Mouse (Mus musculus): ENCODE results near the gene Slc12a7.

Gene Slc12a7

DNA sequence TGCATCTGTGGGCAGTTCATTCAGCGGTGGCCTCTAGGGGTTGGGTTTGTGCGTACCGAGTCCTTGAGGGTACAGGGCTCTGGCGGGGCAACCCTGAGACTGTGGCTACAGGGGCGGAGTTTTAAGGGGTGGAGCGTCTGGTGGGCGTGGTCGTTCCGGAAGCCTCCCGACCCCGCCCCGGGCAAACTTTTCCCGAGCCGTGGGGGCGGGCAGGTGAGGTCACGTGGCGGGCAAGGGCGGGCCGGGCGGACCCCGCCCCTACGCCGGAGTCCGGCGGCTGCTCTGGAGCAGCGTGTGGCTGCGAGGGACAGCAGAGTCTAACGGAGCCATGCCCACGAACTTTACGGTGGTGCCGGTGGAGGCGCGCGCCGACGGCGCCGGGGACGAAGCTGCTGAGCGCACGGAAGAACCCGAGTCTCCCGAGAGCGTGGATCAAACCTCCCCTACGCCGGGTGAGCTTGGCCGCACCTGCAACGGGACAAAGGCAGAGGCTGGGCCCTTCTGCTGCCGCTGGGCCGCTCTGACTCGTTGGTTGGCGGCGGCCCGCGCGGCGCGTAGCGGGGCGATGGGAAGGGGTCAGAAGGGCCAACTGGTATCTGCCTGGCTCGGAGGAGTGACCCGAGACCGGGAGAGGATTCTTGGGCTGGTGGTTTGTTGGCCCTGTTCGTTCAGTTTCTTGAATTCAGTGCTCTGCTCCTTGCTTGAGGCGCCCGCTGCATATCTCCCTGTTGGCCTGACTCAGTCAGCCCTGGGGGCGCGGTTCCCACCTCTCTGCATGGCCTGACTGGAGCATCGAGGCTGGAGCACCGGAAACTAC lies 30.8 kb downstream of the Slc12a7 start:
- peak; percentile 91 to 95 for DNase-seq (ENCODE audit: low spot score in 2 of 2)

DNA sequence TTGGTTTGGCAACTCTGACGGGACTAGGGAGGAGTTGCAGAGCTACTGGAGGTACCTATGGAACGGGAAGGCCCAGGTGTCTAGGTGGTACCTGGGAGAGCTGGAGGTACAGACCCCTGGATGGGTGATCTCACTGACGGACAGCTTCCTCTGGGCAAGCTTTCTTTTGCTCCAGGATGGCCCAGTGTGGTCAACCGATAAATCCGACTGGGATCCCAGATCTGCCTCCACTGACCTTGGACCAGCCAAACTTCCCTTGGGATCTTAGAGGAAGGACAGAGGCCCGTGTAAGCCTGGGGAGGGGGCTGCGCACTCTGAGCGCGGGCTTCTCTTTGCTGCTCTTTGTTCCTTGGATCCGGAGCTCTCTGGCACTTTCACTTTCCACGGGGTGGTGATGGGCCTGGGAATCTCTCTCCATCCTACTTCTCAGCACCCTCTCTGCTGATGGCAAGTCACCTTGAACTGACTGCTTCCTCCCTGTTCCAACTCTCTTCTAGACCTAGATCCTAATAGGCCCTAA lies 31.4 kb downstream of the Slc12a7 start:
- no peak for DNase-seq (ENCODE audit: low spot score in 2 of 2)

DNA sequence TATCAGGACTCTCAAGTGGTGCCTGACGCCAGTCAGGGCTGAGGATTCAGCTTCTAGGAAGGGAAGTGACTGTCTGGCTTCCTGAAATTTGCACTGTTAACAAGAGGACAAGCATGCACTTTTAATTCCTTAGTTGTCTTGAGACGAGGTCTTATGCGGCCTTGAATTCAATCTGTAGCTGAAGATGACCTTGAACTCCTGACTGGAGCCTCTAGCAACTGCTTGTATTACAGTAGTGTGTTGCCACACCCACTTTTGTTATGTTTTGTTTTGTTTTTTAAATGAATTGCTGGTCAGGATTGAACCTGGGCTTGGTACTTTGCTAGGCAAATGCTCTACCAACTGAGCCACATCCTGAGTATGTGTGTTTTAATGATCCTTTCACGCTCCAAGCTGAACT lies 32.5 kb downstream of the Slc12a7 start:
- no peak for DNase-seq (ENCODE audit: low spot score in 2 of 2)

DNA sequence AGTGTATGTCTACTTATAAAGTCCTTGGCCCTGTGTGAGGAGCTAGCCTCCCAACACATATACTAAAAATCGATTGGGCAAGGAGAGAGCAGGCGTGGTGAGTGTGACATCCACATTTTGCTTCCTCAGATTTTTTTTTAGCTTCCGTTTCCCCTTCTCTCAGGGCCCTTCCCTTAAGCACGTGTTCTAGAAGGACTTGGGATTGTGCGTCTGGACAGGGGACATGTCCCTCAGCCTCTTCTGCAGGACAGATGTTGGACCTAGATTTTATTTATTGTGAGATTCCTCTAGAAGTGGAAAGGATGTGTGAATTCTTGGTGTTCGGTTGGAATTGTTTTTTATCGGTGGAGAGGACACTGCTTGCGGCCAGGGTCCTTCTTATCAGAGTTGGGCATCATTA lies 34.3 kb downstream of the Slc12a7 start:
- DNase-seq (ENCODE audit: low spot score in 2 of 2), result no peak

DNA sequence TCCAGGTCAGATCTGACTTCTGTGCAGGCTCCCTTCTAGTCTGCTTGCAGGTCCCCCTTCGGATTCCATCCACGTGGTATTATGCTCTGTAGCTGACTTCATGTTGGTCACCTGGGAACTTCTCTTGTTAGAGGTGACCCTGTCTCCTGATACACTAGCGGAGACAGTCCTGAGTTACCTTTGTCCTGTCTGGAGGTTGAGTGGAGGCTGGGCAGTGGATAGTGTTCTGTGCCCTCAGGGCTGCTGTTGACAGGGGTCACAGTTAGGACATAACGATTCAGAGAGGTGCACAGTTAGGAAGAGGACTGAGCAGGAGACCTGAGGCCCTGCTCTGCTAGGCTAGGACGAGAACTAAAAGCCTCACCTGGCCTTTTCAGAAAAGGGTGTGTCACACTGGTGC lies 34.9 kb downstream of the Slc12a7 start:
- DNase-seq (ENCODE audit: low spot score in 2 of 2), result no peak

DNA sequence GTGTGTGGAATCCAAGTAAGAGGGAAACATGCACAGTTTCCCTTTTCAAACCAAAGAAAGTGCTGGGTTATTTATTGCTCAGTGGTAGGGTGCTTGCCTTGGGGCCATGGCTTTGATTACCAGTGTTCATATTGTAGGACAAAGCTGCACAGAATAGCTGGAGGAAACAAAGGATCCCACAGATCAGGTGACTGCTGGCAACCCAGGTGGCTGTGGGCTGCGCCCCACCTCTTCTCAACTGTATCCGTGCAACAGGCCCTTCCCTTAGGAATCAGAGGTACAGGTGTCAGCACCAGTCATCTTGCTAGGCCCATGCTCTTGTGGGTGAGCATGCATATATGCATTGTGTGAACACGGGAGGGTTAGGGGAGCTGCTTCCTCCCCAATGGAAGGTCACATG lies 35.4 kb downstream of the Slc12a7 start:
- no peak for DNase-seq (ENCODE audit: low spot score in 2 of 2)

DNA sequence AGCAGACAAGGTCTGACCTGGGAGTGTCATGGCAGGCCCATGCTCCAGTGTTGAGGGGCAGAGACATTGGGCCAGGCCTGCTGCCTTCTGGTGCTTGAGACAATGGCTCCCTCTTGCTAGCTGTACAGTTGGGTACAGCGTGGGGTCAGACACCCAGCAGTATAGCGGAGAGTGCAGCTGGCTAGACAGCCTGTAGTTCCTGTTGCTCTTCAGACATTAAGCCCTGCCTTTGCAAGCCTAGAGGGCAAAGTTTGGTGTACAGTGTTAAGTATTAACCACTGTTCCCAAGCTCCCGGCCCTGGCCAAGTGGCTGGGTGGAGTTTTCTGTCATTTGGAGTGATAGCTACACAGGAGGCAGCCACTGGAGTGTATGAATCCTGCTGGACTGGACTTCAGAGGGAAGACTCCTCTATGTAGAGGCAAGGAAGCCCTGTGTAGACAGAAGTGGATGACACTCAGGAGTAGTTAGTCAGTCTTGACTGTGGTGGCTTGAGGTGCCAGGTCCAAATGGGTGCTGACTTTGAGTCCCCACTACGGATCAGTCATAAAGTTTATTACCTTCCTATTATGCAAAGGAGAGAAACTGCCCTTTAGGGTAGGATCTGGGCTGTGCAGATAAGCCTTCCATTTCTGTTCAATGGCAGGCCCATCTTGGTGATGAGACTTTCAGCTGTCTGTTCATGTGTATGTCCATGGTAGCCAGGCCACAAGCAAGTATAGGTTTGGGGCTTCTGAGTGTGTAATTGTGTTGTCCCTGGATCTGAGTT lies 37.2 kb downstream of the Slc12a7 start:
- DNase-seq (ENCODE audit: low spot score in 2 of 2), result no peak

DNA sequence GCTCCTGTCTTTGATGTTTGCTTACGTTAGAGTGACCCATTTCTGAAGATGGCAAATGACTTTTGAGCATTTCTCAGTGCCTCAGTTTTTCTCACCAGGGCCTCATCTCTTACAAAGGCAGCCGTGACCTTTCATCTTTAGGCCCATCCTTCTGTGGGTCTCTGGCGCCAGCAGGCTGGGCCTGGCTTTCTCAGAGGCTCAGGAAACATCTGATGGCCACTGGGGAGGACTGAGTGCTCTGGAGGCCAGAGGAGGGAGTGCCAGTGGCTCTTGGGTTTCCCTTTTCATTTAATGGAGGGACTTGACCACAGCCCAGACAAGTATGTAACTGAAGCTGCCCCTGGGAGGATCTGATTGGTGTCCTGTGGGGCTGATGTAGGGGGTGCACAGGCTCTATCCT lies 38.2 kb downstream of the Slc12a7 start:
- no peak for DNase-seq (ENCODE audit: low spot score in 2 of 2)

DNA sequence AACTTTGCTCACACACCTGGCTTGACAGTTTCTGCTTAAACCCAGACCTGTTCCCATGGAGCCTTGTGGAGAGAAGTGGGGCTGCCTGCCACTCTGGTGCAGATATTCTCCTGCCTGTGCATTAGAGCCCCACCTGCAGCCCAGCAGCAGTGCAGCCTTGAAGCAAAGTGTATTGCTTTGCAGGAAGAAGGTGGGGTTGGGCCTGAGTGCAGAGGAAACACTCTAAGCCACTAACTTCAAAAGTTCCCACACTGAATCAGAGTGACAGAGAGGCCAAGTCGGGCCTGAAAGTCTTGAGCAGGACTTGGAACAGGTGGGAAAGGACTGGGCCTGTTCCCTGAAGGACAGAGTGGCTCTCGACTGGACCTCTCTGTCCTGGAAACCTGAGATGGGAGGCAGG lies 39.8 kb downstream of the Slc12a7 start:
- DNase-seq (ENCODE audit: low spot score in 2 of 2), result no peak

DNA sequence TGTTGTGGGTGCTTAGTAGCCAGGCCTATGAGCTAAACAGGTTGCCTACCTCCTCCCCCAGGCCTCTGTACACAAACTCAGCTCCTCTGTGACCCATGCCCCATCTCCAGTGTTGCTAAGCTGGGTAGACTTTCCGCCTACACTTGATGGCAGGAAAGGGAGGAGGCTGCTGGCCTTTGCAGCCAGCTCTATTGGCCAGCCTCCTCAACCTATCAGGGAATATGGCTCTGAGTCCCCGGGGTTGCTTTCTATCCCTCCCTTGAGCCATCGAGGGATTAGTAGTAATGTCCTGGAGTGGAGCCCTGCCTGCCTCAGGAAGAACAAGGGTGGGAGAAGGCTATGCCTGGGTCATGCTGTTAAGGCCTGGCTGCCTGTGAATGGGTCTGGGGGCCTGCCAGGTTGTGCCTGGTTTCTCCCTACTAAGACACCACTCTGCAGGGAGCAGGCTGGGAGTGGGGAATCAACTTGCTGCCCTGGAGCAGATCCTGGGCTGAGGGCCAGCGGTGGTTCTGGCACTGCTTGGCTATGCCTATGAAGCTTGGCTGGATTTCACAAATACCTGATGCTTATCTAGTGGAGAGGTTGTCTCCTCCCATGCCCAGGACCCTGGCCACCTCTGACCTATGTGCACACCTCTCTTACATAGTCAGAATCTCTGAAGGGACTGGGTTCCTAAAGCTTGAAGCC lies 40.8 kb downstream of the Slc12a7 start:
- peak in 1 of 2 experiments; percentile 48 for DNase-seq (ENCODE audit: low spot score in 2 of 2)

DNA sequence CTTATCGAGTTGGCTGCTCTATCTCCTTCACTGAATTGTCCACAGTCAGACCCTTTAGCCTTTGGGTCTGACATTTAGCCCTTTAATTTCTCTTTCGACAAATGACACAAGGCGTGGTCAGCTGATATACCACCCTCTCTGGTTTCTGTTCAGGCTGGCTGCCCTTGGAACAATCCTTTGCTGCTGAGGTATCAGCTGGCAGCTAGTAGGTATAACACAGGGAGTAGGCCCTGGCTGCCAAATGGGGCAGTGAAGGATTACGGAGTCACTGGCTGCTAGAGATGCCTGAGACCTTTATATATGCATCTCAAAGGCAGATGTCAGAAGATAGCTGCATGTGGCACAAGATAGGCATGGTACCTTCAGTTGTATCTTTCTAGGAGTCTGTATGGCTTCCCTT lies 42.9 kb downstream of the Slc12a7 start:
- DNase-seq (ENCODE audit: low spot score in 2 of 2), result no peak

DNA sequence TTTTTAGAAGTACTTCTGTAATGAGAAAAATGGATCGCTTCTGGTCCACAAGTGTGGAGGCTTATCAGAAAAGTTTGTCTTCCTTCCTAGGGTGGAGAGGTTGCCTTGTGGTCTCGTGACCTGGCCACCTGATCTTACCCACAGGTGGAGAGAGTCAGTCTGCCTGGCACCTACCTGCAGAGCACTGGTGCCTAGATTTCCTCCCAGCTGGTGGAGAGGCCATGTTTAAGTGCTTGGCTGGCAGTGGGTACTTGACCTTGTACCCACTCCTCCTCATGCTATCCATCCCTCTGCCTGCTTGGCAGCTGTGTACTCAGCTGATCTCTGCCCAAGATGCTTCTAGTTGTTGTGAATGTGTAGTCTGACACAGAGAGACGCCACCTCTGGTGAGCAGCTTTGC lies 44.7 kb downstream of the Slc12a7 start:
- DNase-seq (ENCODE audit: low spot score in 2 of 2), result no peak

DNA sequence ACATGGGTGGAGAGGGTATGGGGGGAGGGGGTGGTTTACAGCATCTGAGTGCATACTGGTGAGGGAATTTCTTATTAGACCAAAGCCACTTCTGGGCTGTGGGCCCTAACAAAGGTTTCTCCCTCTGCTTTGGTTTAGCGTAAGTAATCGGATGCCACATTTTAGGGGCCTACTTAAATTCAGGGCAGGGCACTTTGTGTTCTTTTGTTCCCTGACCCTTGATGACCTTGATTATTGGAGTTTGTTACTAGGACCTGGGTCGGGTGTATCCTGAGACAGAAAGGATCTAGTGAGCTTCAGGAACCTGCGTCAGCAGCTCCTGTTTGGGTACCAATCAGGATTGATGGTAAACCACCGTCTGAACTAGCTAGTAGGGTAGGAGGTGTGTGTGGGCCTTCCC lies 49.6 kb downstream of the Slc12a7 start:
- no peak for DNase-seq (ENCODE audit: low spot score in 2 of 2)

DNA sequence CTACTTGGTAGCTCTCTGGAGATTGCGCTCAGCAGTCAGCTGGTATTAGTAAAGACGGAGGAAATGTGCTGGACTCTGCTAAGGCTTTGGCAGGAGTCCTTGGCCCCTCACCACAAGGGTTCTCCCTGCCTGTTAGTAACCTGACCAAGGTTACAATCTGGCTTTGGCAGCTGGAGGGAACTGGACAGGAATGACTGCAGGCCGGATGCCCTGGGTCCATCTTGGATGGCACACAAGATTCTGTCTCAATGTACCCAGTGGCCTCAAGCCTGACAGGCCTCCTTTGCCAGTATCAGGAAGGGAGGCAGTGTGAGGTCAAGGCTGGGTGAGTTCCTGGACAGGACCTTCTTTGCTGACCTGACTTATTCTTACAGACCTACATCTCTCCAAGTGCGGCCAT lies 59.3 kb downstream of the Slc12a7 start:
- DNase-seq (ENCODE audit: low spot score in 2 of 2), result no peak

DNA sequence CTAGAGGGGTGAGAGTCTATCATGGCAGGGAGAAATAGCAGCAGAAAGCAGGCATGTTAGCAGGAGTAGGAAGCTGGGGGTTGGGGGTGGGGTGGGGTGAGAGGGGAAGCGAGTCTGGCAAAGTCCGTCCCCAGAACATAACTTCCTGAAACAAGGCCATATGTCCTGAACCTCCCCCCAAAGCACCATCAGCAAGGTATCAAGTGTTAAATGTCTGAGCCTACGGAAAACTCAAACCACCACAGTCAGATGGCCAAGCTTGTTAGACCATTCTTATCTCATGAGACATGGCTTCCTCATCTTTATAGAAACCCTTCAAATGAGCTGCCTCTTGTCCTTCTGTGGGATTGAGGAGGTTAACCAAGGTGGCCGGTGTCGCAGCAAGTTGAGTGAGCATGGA lies 60.3 kb downstream of the Slc12a7 start:
- no peak for DNase-seq (ENCODE audit: low spot score in 2 of 2)

DNA sequence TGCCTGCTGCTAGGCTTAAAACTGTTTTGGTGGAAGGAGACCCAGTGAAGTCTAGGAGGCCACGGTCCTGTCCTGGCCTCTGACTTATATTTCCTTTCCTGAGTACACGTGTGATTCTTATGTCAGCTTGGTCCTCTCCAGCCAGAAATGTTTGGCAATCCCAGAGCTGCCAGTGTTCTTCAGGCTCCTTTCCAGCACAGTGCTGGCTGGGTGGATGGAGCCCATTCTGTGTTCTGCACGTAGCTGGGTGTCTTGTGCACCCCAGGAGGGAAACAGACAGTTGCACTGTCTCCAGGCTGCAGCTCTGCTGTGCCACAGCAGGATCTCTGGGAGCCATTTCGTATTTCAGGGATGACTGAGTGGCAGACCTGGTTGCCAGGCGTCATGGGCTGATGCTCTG lies 66.2 kb downstream of the Slc12a7 start:
- no peak for DNase-seq (ENCODE audit: low spot score in 2 of 2)

DNA sequence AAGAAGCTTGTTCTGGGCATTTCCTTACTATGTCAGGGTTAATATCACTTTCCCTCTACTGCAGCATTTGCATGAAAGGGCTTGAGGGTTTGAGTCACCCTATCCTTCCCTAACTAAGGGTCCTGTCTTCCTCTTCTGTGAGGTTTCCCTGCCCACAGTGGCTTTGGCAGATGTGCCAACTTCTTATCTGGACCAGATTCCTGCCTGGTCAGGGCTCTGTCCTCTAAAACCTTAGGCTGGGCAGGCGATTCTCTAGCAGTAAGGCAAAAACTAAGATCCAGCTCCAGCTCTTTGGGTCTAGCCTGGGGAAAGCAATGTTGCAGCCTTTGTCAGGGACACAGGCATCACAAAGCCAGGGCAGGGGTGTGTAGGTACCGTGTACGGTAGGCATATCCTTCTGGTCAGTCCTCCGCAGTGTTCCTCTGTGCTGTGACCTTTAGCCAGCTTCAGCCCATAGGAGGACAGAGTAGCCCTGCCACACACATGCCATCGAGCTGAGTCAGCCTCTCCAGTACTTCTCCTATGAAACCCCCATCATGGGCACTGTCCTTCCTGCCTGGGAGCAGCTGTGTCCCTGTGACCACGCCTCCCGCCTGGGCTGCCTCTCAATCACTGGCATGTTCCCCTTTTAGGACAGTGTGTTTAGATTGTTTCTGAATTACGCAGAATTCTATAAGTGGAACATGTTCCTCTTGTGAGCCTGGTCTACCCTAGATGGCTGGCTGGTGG lies 70.7 kb downstream of the Slc12a7 start:
- DNase-seq (ENCODE audit: low spot score in 2 of 2), result peak; percentile 19 to 56

DNA sequence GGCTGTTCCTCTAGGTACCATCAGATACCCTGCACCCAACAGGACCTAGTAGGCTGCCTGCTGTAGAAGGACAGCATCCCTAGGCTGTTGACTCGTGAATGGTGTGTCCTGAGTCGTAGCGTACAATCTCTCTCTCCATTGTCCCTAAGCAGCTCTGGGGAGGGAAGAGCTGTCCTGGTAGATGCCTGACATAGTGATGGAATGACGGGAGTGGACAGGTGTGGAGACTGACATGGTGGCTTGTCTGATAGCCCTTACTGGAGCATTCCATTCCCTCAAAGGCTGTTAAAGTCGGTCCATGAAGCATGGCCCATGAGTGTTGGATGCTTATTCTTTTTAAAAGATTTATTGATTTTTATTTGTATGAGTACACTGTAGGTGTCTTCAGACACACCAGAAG lies 72.0 kb downstream of the Slc12a7 start:
- no peak for DNase-seq (ENCODE audit: low spot score in 2 of 2)

DNA sequence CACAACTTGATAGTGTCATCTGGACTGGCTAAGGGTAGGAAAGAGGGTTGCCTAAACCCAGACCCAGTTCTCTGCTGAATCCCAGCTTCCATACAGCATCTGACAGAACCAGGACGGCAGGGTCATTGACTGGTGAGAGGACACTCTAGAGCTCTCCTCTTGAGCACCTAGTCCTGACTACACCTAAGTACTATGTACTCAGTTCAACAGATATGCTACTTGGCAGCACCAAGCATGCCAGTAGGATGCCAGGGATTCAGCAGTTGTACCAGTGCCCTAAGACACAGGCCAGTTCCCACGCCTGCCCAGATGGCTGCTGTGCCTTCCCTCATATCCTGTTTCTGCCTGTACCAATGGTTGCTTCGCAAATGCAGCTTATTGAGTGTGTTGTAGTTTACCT lies 80.0 kb downstream of the Slc12a7 start:
- DNase-seq (ENCODE audit: low spot score in 2 of 2), result no peak

DNA sequence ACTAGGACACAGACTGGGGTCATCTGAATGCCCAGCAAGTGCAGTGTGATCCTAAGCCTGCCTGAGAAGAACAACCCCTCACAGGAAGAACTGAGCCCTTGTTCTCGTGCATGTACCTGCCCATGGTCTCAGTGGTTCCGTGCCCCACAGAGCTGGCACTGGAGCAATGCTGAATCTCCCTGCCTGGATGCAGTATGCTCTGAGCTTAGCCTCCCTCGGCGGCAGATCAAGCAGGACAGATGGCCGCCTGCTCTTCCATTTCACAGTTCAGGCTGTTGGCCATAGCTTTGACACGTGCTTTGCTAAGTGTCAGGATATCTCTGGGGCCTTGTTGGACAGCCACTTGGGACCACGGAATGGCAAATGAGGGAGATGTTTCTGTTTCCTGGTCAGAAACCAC lies 81.3 kb downstream of the Slc12a7 start:
- DNase-seq (ENCODE audit: low spot score in 2 of 2), result no peak

DNA sequence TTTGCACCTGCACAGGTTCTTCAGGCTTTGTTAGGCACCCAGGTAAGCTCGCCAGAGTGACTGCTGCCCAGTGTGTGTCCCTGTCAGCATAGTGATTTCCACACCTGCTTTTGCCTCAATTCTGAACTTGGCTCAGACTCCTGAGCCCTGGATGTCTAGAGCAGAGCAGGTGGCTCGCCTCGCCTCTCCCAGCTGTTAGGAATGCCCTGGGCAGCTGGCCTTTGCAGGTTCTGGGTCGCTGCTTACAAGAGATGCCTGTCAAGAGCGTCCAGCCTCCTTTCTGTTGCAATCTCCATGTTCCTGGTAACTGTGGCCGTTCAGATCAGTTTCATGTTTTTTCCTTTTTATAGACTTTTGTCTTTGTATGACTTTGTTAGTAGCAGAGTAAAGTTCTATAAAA lies 83.4 kb downstream of the Slc12a7 start:
- DNase-seq (ENCODE audit: low spot score in 2 of 2), result no peak

DNA sequence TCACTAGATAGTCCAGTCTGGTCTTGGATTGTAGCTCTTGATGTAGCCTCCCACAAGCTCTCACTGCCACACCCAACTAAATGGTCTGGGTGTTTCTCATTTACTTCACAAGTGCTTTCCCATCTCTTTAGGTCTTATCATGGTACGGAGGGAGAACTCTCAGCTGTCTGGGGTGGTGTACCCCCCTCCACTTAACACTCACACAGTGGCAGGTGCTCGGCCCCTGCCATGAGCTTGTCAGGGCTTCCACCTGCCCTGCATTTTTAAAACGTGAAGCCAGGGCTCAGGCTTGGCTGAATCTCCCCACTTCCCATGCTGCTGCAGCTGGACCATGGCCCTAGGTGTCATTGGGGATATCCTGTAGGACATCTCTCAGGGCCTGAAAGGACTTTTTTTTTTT lies 86.0 kb downstream of the Slc12a7 start:
- no peak for DNase-seq (ENCODE audit: low spot score in 2 of 2)

All from urinary bladder, adult 18-20 months (tissue).